Mouse (Mus musculus): ENCODE data around the gene Tha1. TPM values are rescaled to one million over a fixed set of nuclear protein-coding genes. Genes with fewer than 3 reads are reported as not detected.
A peak's percentile ranks its signal among the peaks of the same experiment; 100 is the strongest.

The Tha1 gene
- polyA plus RNA-seq (2015; fragmentation: Nextera tagmentation; extraction: Ambion mirVana), result 6.8 and 8.2 TPM in 2 replicates

- H3K4me3 ChIP-seq (replicated peaks; ENCODE audit: low read length), result peak within 1 kb of the TSS; percentile 61
- peak; percentile 73 for ATAC-seq (ENCODE audit: insufficient read depth, low FRiP score)
- H3K9ac ChIP-seq (ENCODE audit: low read length), result peak within 1 kb of the TSS; percentile 79
- H3K27me3 ChIP-seq (ENCODE audit: control insufficient read depth, insufficient read depth, low read length), result no peaks in the 10 kb centered on the region
- no peaks in the 10 kb centered on the region for H3K9me3 ChIP-seq (replicated peaks; ENCODE audit: control insufficient read depth, low read length)
- H3K4me1 ChIP-seq (ENCODE audit: control insufficient read depth, insufficient read depth, low read length), result peaks cover 19% of the 10 kb centered on the region
- H3K36me3 ChIP-seq (ENCODE audit: control insufficient read depth, insufficient read depth, low read length), result no peaks in the 10 kb centered on the region
- no peak within 1 kb of the TSS for H3K27ac ChIP-seq (ENCODE audit: low read length)
- H3K4me2 ChIP-seq (ENCODE audit: low read depth, low read length), result peak within 1 kb of the TSS; percentile 91
- 2% methylated on average over 51 of the region's 51 CpGs for WGBS
These were observed at the start of gene Tha1 for GRCm38 (mm10) chr11:117872861-117873608. TSS of gene Tha1 (minus strand) at chr11:117873481.

GRCm38 (mm10) chr11:117919211-117919610 is 45.9 kb upstream of the Tha1 start:
- Histone ChIP-seq H3K9me3 (replicated peaks; ENCODE audit: control insufficient read depth, low read length) (0 out of 2 replicates have a peak, but pooled peaks cover 6% of the 10 kb centered on the region), H3K27ac (ENCODE audit: low read length) (no peak overlapping the region)
- WGBS, result 26% methylated on average over 5 of the region's 5 CpGs

GRCm38 (mm10) chr11:117918541-117918940 is 45.3 kb upstream of the Tha1 start:
- Histone ChIP-seq H3K4me2 (ENCODE audit: low read depth, low read length) (no peak overlapping the region), H3K27ac (ENCODE audit: low read length) (no peak overlapping the region), H3K4me3 (replicated peaks; ENCODE audit: low read length) (no peak overlapping the region), H3K4me1 (ENCODE audit: control insufficient read depth, insufficient read depth, low read length) (peaks cover 11% of the 10 kb centered on the region), H3K27me3 (ENCODE audit: control insufficient read depth, insufficient read depth, low read length) (no peaks in the 10 kb centered on the region), H3K36me3 (ENCODE audit: control insufficient read depth, insufficient read depth, low read length) (no peaks in the 10 kb centered on the region), H3K9me3 (replicated peaks; ENCODE audit: control insufficient read depth, low read length) (0 out of 2 replicates have a peak, but pooled peaks cover 6% of the 10 kb centered on the region), H3K9ac (ENCODE audit: low read length) (no peak overlapping the region)
- no peak for ATAC-seq (ENCODE audit: insufficient read depth, low FRiP score)
- WGBS, result 76% methylated on average over 11 of the region's 11 CpGs

More at GRCm38 (mm10) chr11:117919211-117919610, 45.9 kb upstream of the Tha1 start:
- H3K4me2 ChIP-seq (ENCODE audit: low read depth, low read length), result no peak overlapping the region
- no peak for ATAC-seq (ENCODE audit: insufficient read depth, low FRiP score)
- no peaks in the 10 kb centered on the region for H3K36me3 ChIP-seq (ENCODE audit: control insufficient read depth, insufficient read depth, low read length)
- no peak overlapping the region for H3K9ac ChIP-seq (ENCODE audit: low read length)
- no peak overlapping the region for H3K4me3 ChIP-seq (replicated peaks; ENCODE audit: low read length)
- no peaks in the 10 kb centered on the region for H3K27me3 ChIP-seq (ENCODE audit: control insufficient read depth, insufficient read depth, low read length)
- peaks cover 10% of the 10 kb centered on the region for H3K4me1 ChIP-seq (ENCODE audit: control insufficient read depth, insufficient read depth, low read length)

- Histone ChIP-seq H3K27me3 (ENCODE audit: control insufficient read depth, insufficient read depth, low read length) (no peaks in the 10 kb centered on the region), H3K9me3 (replicated peaks; ENCODE audit: control insufficient read depth, low read length) (0 out of 2 replicates have a peak, but pooled peaks cover 6% of the 10 kb centered on the region), H3K4me3 (replicated peaks; ENCODE audit: low read length) (no peak overlapping the region), H3K4me2 (ENCODE audit: low read depth, low read length) (no peak overlapping the region), H3K36me3 (ENCODE audit: control insufficient read depth, insufficient read depth, low read length) (no peaks in the 10 kb centered on the region), H3K4me1 (ENCODE audit: control insufficient read depth, insufficient read depth, low read length) (peaks cover 9% of the 10 kb centered on the region), H3K27ac (ENCODE audit: low read length) (no peak overlapping the region), H3K9ac (ENCODE audit: low read length) (no peak overlapping the region)
- 93% methylated on average over 7 of the region's 7 CpGs for WGBS
- ATAC-seq (ENCODE audit: insufficient read depth, low FRiP score), result no peak
These were observed 42.6 kb upstream of the Tha1 start for GRCm38 (mm10) chr11:117915837-117916236.

GRCm38 (mm10) chr11:117915341-117915740 is 42.1 kb upstream of the Tha1 start:
- 59% methylated on average over 1 of the region's 1 CpGs for WGBS
- Histone ChIP-seq H3K27me3 (ENCODE audit: control insufficient read depth, insufficient read depth, low read length) (no peaks in the 10 kb centered on the region), H3K27ac (ENCODE audit: low read length) (no peak overlapping the region), H3K4me3 (replicated peaks; ENCODE audit: low read length) (no peak overlapping the region), H3K9me3 (replicated peaks; ENCODE audit: control insufficient read depth, low read length) (0 out of 2 replicates have a peak, but pooled peaks cover 6% of the 10 kb centered on the region), H3K36me3 (ENCODE audit: control insufficient read depth, insufficient read depth, low read length) (no peaks in the 10 kb centered on the region), H3K4me1 (ENCODE audit: control insufficient read depth, insufficient read depth, low read length) (peaks cover 9% of the 10 kb centered on the region), H3K4me2 (ENCODE audit: low read depth, low read length) (no peak overlapping the region), H3K9ac (ENCODE audit: low read length) (no peak overlapping the region)
- no peak for ATAC-seq (ENCODE audit: insufficient read depth, low FRiP score)

- Histone ChIP-seq H3K4me1 (ENCODE audit: control insufficient read depth, insufficient read depth, low read length) (peaks cover 9% of the 10 kb centered on the region), H3K9ac (ENCODE audit: low read length) (0 out of 2 replicates have a peak overlapping the region, but pooled peaks have one; percentile 4), H3K9me3 (replicated peaks; ENCODE audit: control insufficient read depth, low read length) (0 out of 2 replicates have a peak, but pooled peaks cover 6% of the 10 kb centered on the region), H3K27me3 (ENCODE audit: control insufficient read depth, insufficient read depth, low read length) (no peaks in the 10 kb centered on the region), H3K27ac (ENCODE audit: low read length) (no peak overlapping the region), H3K4me2 (ENCODE audit: low read depth, low read length) (no peak overlapping the region), H3K36me3 (ENCODE audit: control insufficient read depth, insufficient read depth, low read length) (no peaks in the 10 kb centered on the region), H3K4me3 (replicated peaks; ENCODE audit: low read length) (no peak overlapping the region)
- WGBS, result 58% methylated on average over 12 of the region's 12 CpGs
- 0 out of 2 replicates have a peak, but pooled peaks have one; percentile 24 for ATAC-seq (ENCODE audit: insufficient read depth, low FRiP score)
These were observed 41.2 kb upstream of the Tha1 start for GRCm38 (mm10) chr11:117914531-117914930.

- peak overlapping the region; percentile 40; the same call in 1 of the 2 replicates for H3K4me2 ChIP-seq (ENCODE audit: low read depth, low read length)
- no peak overlapping the region for H3K27ac ChIP-seq (ENCODE audit: low read length)
- peak overlapping the region; percentile 66 for H3K9ac ChIP-seq (ENCODE audit: low read length)
- peak; percentile 86 for ATAC-seq (ENCODE audit: insufficient read depth, low FRiP score)
- 0 out of 2 replicates have a peak, but pooled peaks cover 6% of the 10 kb centered on the region for H3K9me3 ChIP-seq (replicated peaks; ENCODE audit: control insufficient read depth, low read length)
- no peaks in the 10 kb centered on the region for H3K36me3 ChIP-seq (ENCODE audit: control insufficient read depth, insufficient read depth, low read length)
- 24% methylated on average over 13 of the region's 13 CpGs for whole genome bisulfite sequencing
- peaks cover 9% of the 10 kb centered on the region for H3K4me1 ChIP-seq (ENCODE audit: control insufficient read depth, insufficient read depth, low read length)
- H3K4me3 ChIP-seq (replicated peaks; ENCODE audit: low read length), result no peak overlapping the region; the same call in 1 of the 2 replicates
- no peaks in the 10 kb centered on the region for H3K27me3 ChIP-seq (ENCODE audit: control insufficient read depth, insufficient read depth, low read length)
These were observed 39.5 kb upstream of the Tha1 start for GRCm38 (mm10) chr11:117912684-117913352.

GRCm38 (mm10) chr11:117909337-117909736 is 36.1 kb upstream of the Tha1 start:
- no peaks in the 10 kb centered on the region for H3K36me3 ChIP-seq (ENCODE audit: control insufficient read depth, insufficient read depth, low read length)
- no peak overlapping the region for H3K27ac ChIP-seq (ENCODE audit: low read length)
- H3K9me3 ChIP-seq (replicated peaks; ENCODE audit: control insufficient read depth, low read length), result no peaks in the 10 kb centered on the region
- 83% methylated on average over 8 of the region's 8 CpGs for WGBS
- no peak for ATAC-seq (ENCODE audit: insufficient read depth, low FRiP score)
- no peaks in the 10 kb centered on the region for H3K27me3 ChIP-seq (ENCODE audit: control insufficient read depth, insufficient read depth, low read length)
- H3K4me3 ChIP-seq (replicated peaks; ENCODE audit: low read length), result no peak overlapping the region
- H3K4me1 ChIP-seq (ENCODE audit: control insufficient read depth, insufficient read depth, low read length), result peaks cover 7% of the 10 kb centered on the region
- H3K4me2 ChIP-seq (ENCODE audit: low read depth, low read length), result no peak overlapping the region
- H3K9ac ChIP-seq (ENCODE audit: low read length), result no peak overlapping the region

GRCm38 (mm10) chr11:117904442-117904841 is 31.2 kb upstream of the Tha1 start:
- Histone ChIP-seq H3K9me3 (replicated peaks; ENCODE audit: control insufficient read depth, low read length) (no peaks in the 10 kb centered on the region), H3K4me3 (replicated peaks; ENCODE audit: low read length) (no peak overlapping the region), H3K27me3 (ENCODE audit: control insufficient read depth, insufficient read depth, low read length) (no peaks in the 10 kb centered on the region), H3K27ac (ENCODE audit: low read length) (no peak overlapping the region), H3K4me1 (ENCODE audit: control insufficient read depth, insufficient read depth, low read length) (no peaks in the 10 kb centered on the region), H3K36me3 (ENCODE audit: control insufficient read depth, insufficient read depth, low read length) (no peaks in the 10 kb centered on the region), H3K9ac (ENCODE audit: low read length) (no peak overlapping the region), H3K4me2 (ENCODE audit: low read depth, low read length) (no peak overlapping the region)
- 78% methylated on average over 8 of the region's 8 CpGs for WGBS
- ATAC-seq (ENCODE audit: insufficient read depth, low FRiP score), result no peak
